Mouse (Mus musculus) forebrain, embryonic 14.5 days (tissue): Measurements from ENCODE around the gene Vmn2r4. TPM values are rescaled to one million over a fixed set of nuclear protein-coding genes. Genes with fewer than 3 reads are reported as not detected.

Source experiments
- polyA plus RNA-seq: library from polyadenylated mRNA; unstranded; fragments of >200 nt; fragmentation: Nextera tagmentation; extraction: Ambion mirVana; gene quantifications from 2 replicates; pipeline ENCODE4 v1.2.1, GENCODE M21; 2014

Gene Vmn2r4
- polyA plus RNA-seq, 1 experiment from 2014 or later, result not detected

Other genes starting within 250 kb of the Vmn2r4 start
- 0.01 TPM in 1 of 2 replicates, not detected in the other for gene Vmn2r3, start 125.7 kb downstream of the Vmn2r4 start, polyA plus RNA-seq
- not detected in 2 replicates for gene Vmn2r5, start 94.5 kb upstream of the Vmn2r4 start, polyA plus RNA-seq
- not detected in 2 replicates for gene Vmn2r6, start 150.5 kb upstream of the Vmn2r4 start, polyA plus RNA-seq